Mouse (Mus musculus) bone marrow, adult 2 months (tissue): ENCODE measurements around the gene Lama5.

Source experiments
- CTCF ChIP-seq: fragments of 200-500 bp; IDR thresholded peaks from 2 replicates; pipeline ENCODE4 v1.5.1; 2011; ENCODE audit warnings: low read length, control low read depth; ENCODE audit not compliant: control insufficient read depth, insufficient read depth
- POLR2A ChIP-seq: fragments of 200-500 bp; IDR thresholded peaks from 2 replicates; pipeline ENCODE4 v1.6.1; 2011; ENCODE audit warnings: low read depth, mild to moderate bottlenecking, control low read depth, low read length, borderline replicate concordance; ENCODE audit not compliant: control insufficient read depth

GRCm38 (mm10) chr2:180204501-180204900 lies 21.2 kb downstream of the Lama5 start:
- TF ChIP-seq CTCF: no peak
- no peak for TF ChIP-seq POLR2A
